Mouse (Mus musculus): ENCODE measurements around the gene Samd1. TPM values are rescaled to one million over a fixed set of nuclear protein-coding genes. Genes with fewer than 3 reads are reported as not detected.

Samd1 gene
- 10.5 and 14.2 TPM in 2 replicates for polyA plus RNA-seq (2014; fragmentation: Nextera tagmentation; extraction: Ambion mirVana)

GRCm38 (mm10) chr8:83997511-83998141 lies at the start of gene Samd1:
Gene Samd1 (plus strand): TSS chr8:83997672.
- peak within 1 kb of the TSS; percentile 96 for H3K27ac ChIP-seq (replicated peaks; ENCODE audit: low read depth, low read length)
- peak within 1 kb of the TSS; percentile 77 for H3K4me2 ChIP-seq (ENCODE audit: low read length)
- WGBS: 0% methylated on average over 63 of the region's 112 CpGs
- peaks cover 31% of the 10 kb centered on the region for H3K36me3 ChIP-seq (ENCODE audit: control insufficient read depth, insufficient read depth, low read length)
- no peaks in the 10 kb centered on the region for H3K9me3 ChIP-seq (ENCODE audit: control insufficient read depth, low read length)
- ATAC-seq (ENCODE audit: low FRiP score, low TSS enrichment) (peak; percentile 46; the same call in 1 of the 2 replicates), DNase-seq (peak; percentile 84)
- peaks cover 16% of the 10 kb centered on the region; the same call in 1 of the 2 replicates for H3K27me3 ChIP-seq (ENCODE audit: control insufficient read depth, insufficient read depth, low read length)
- H3K4me3 ChIP-seq (replicated peaks; ENCODE audit: low read depth, low read length): peak within 1 kb of the TSS; percentile 72
- peak within 1 kb of the TSS; percentile 67 for H3K9ac ChIP-seq (replicated peaks; ENCODE audit: low read length)
- H3K4me1 ChIP-seq (ENCODE audit: control insufficient read depth, insufficient read depth, low read length): peaks cover 16% of the 10 kb centered on the region

- WGBS: under 1% methylated on average over 14 of the region's 14 CpGs
- Histone ChIP-seq H3K9ac (replicated peaks; ENCODE audit: low read length) (peak overlapping the region; percentile 51), H3K4me3 (replicated peaks; ENCODE audit: low read depth, low read length) (peak overlapping the region; percentile 53), H3K36me3 (ENCODE audit: control insufficient read depth, insufficient read depth, low read length) (no peaks in the 10 kb centered on the region), H3K9me3 (ENCODE audit: control insufficient read depth, low read length) (no peaks in the 10 kb centered on the region), H3K4me2 (ENCODE audit: low read length) (peak overlapping the region; percentile 94), H3K27ac (replicated peaks; ENCODE audit: low read depth, low read length) (peak overlapping the region; percentile 67), H3K27me3 (ENCODE audit: control insufficient read depth, insufficient read depth, low read length) (no peaks in the 10 kb centered on the region), H3K4me1 (ENCODE audit: control insufficient read depth, insufficient read depth, low read length) (peaks cover 8% of the 10 kb centered on the region)
- no peak for ATAC-seq (ENCODE audit: low FRiP score, low TSS enrichment)
- DNase-seq: no peak
These were observed 42.7 kb upstream of the Samd1 start for GRCm38 (mm10) chr8:83954749-83955105.

GRCm38 (mm10) chr8:83955106-83955957 lies 42.1 kb upstream of the Samd1 start, which contains the start of the genes Gm10644 and Asf1b:
Gene Gm10644 (minus strand): TSS chr8:83955205.
Gene Asf1b (plus strand): TSS chr8:83955507.
- Histone ChIP-seq H3K9ac (replicated peaks; ENCODE audit: low read length) (peak within 1 kb of the TSS; percentile 51), H3K4me1 (ENCODE audit: control insufficient read depth, insufficient read depth, low read length) (peaks cover 8% of the 10 kb centered on the region), H3K27me3 (ENCODE audit: control insufficient read depth, insufficient read depth, low read length) (no peaks in the 10 kb centered on the region), H3K36me3 (ENCODE audit: control insufficient read depth, insufficient read depth, low read length) (no peaks in the 10 kb centered on the region), H3K4me2 (ENCODE audit: low read length) (peak within 1 kb of the TSS; percentile 94), H3K27ac (replicated peaks; ENCODE audit: low read depth, low read length) (peak within 1 kb of the TSS; percentile 67), H3K9me3 (ENCODE audit: control insufficient read depth, low read length) (no peaks in the 10 kb centered on the region), H3K4me3 (replicated peaks; ENCODE audit: low read depth, low read length) (peak within 1 kb of the TSS; percentile 53)
- ATAC-seq (ENCODE audit: low FRiP score, low TSS enrichment) (peak; percentile 99), DNase-seq (peak; percentile 100)
- WGBS: under 1% methylated on average over 75 of the region's 75 CpGs

- H3K9me3 ChIP-seq (ENCODE audit: control insufficient read depth, low read length): no peaks in the 10 kb centered on the region
- H3K4me1 ChIP-seq (ENCODE audit: control insufficient read depth, insufficient read depth, low read length): peaks cover 8% of the 10 kb centered on the region
- H3K4me3 ChIP-seq (replicated peaks; ENCODE audit: low read depth, low read length): peak overlapping the region; percentile 53
- no peak overlapping the region; the same call in 1 of the 2 replicates for H3K9ac ChIP-seq (replicated peaks; ENCODE audit: low read length)
- no peak overlapping the region for H3K27ac ChIP-seq (replicated peaks; ENCODE audit: low read depth, low read length)
- 1% methylated on average over 15 of the region's 15 CpGs for WGBS
- no peaks in the 10 kb centered on the region for H3K27me3 ChIP-seq (ENCODE audit: control insufficient read depth, insufficient read depth, low read length)
- H3K4me2 ChIP-seq (ENCODE audit: low read length): peak overlapping the region; percentile 94
- ATAC-seq (ENCODE audit: low FRiP score, low TSS enrichment): peak; percentile 12; the same call in 1 of the 2 replicates
- no peaks in the 10 kb centered on the region for H3K36me3 ChIP-seq (ENCODE audit: control insufficient read depth, insufficient read depth, low read length)
- DNase-seq: no peak
These were observed 41.6 kb upstream of the Samd1 start for GRCm38 (mm10) chr8:83955958-83956218.

GRCm38 (mm10) chr8:83956789-83957188 lies 40.7 kb upstream of the Samd1 start:
- H3K9me3 ChIP-seq (ENCODE audit: control insufficient read depth, low read length): no peaks in the 10 kb centered on the region
- DNase-seq (no peak), ATAC-seq (ENCODE audit: low FRiP score, low TSS enrichment) (no peak)
- no peak overlapping the region for H3K4me3 ChIP-seq (replicated peaks; ENCODE audit: low read depth, low read length)
- H3K27me3 ChIP-seq (ENCODE audit: control insufficient read depth, insufficient read depth, low read length): no peaks in the 10 kb centered on the region
- H3K36me3 ChIP-seq (ENCODE audit: control insufficient read depth, insufficient read depth, low read length): no peaks in the 10 kb centered on the region
- WGBS: 44% methylated on average over 1 of the region's 1 CpGs
- H3K27ac ChIP-seq (replicated peaks; ENCODE audit: low read depth, low read length): no peak overlapping the region
- H3K4me2 ChIP-seq (ENCODE audit: low read length): peak overlapping the region; percentile 94; the same call in 1 of the 2 replicates
- no peak overlapping the region for H3K9ac ChIP-seq (replicated peaks; ENCODE audit: low read length)
- H3K4me1 ChIP-seq (ENCODE audit: control insufficient read depth, insufficient read depth, low read length): peaks cover 8% of the 10 kb centered on the region

GRCm38 (mm10) chr8:83964015-83964765 lies 33.3 kb upstream of the Samd1 start:
- no peak overlapping the region for H3K4me3 ChIP-seq (replicated peaks; ENCODE audit: low read depth, low read length)
- DNase-seq (no peak), ATAC-seq (ENCODE audit: low FRiP score, low TSS enrichment) (no peak)
- no peaks in the 10 kb centered on the region for H3K9me3 ChIP-seq (ENCODE audit: control insufficient read depth, low read length)
- WGBS: 91% methylated on average over 5 of the region's 5 CpGs
- H3K27ac ChIP-seq (replicated peaks; ENCODE audit: low read depth, low read length): no peak overlapping the region
- no peak overlapping the region for H3K4me2 ChIP-seq (ENCODE audit: low read length)
- no peaks in the 10 kb centered on the region for H3K4me1 ChIP-seq (ENCODE audit: control insufficient read depth, insufficient read depth, low read length)
- no peak overlapping the region for H3K9ac ChIP-seq (replicated peaks; ENCODE audit: low read length)
- 0 out of 2 replicates have a peak, but pooled peaks cover 3% of the 10 kb centered on the region for H3K36me3 ChIP-seq (ENCODE audit: control insufficient read depth, insufficient read depth, low read length)
- no peaks in the 10 kb centered on the region for H3K27me3 ChIP-seq (ENCODE audit: control insufficient read depth, insufficient read depth, low read length)

- no peak for DNase-seq
- Histone ChIP-seq H3K9ac (replicated peaks; ENCODE audit: low read length) (no peak overlapping the region), H3K4me1 (ENCODE audit: control insufficient read depth, insufficient read depth, low read length) (peaks cover 4% of the 10 kb centered on the region; the same call in 1 of the 2 replicates), H3K36me3 (ENCODE audit: control insufficient read depth, insufficient read depth, low read length) (0 out of 2 replicates have a peak, but pooled peaks cover 3% of the 10 kb centered on the region), H3K9me3 (ENCODE audit: control insufficient read depth, low read length) (no peaks in the 10 kb centered on the region), H3K27ac (replicated peaks; ENCODE audit: low read depth, low read length) (no peak overlapping the region), H3K4me2 (ENCODE audit: low read length) (no peak overlapping the region), H3K27me3 (ENCODE audit: control insufficient read depth, insufficient read depth, low read length) (no peaks in the 10 kb centered on the region), H3K4me3 (replicated peaks; ENCODE audit: low read depth, low read length) (no peak overlapping the region)
- no peak for ATAC-seq (ENCODE audit: low FRiP score, low TSS enrichment)
- 94% methylated on average over 7 of the region's 7 CpGs for WGBS
These were observed 29.8 kb upstream of the Samd1 start for GRCm38 (mm10) chr8:83967701-83968100.

GRCm38 (mm10) chr8:83971121-83971520 lies 26.4 kb upstream of the Samd1 start:
- Histone ChIP-seq H3K9me3 (ENCODE audit: control insufficient read depth, low read length) (no peaks in the 10 kb centered on the region), H3K36me3 (ENCODE audit: control insufficient read depth, insufficient read depth, low read length) (no peaks in the 10 kb centered on the region), H3K9ac (replicated peaks; ENCODE audit: low read length) (no peak overlapping the region), H3K4me3 (replicated peaks; ENCODE audit: low read depth, low read length) (no peak overlapping the region), H3K27me3 (ENCODE audit: control insufficient read depth, insufficient read depth, low read length) (no peaks in the 10 kb centered on the region), H3K4me1 (ENCODE audit: control insufficient read depth, insufficient read depth, low read length) (peaks cover 19% of the 10 kb centered on the region), H3K27ac (replicated peaks; ENCODE audit: low read depth, low read length) (no peak overlapping the region), H3K4me2 (ENCODE audit: low read length) (no peak overlapping the region)
- ATAC-seq (ENCODE audit: low FRiP score, low TSS enrichment): no peak
- no peak for DNase-seq
- WGBS: 90% methylated on average over 4 of the region's 4 CpGs

Data from midbrain, embryonic 14.5 days (tissue).